Mouse (Mus musculus): ENCODE data around the gene Gm5724.
A peak's percentile ranks its signal among the peaks of the same experiment; 100 is the strongest.

The Gm5724 gene

GRCm38 (mm10) chr6:141773710-141774109 lies at the start of gene Gm5724:
Gene Gm5724, minus strand, starts transcription at chr6:141773810.
- no peak for DNase-seq (ENCODE audit: low spot score)

GRCm38 (mm10) chr6:141797837-141798236 lies 24.2 kb upstream of the Gm5724 start:
- peak; percentile 76 for DNase-seq (ENCODE audit: low spot score)

- no peak for DNase-seq (ENCODE audit: low spot score)
Observed at GRCm38 (mm10) chr6:141774476-141774875, 866 bp upstream of the Gm5724 start.

- no peak for DNase-seq (ENCODE audit: low spot score)
Observed at GRCm38 (mm10) chr6:141691246-141691645, 82.4 kb downstream of the Gm5724 start.

- no peak for DNase-seq (ENCODE audit: low spot score)
Observed at GRCm38 (mm10) chr6:141687008-141687407, 86.6 kb downstream of the Gm5724 start.
